Comparison of ENCODE assay signal across 21 mouse cellular contexts in genomic region chr9:101038634-101039033, GRCm38 (mm10).
"Had no signal": no experiment of that assay in that cellular context is flagged by ENCODE, and none has a peak within 500 bp of the region (broad histone marks: within the 10 kb centered on the region; RNA-seq: fewer than 3 reads in every experiment).

No protein-coding gene starts in this region.

- H3K36me3 ChIP-seq: heart, embryonic 13.5 days; heart, embryonic 15.5 days; hindbrain, embryonic 13.5 days; hindbrain, embryonic 15.5 days; kidney, embryonic 15.5 days had no signal

- H3K4me3 ChIP-seq: heart, adult 2 months; heart, embryonic 13.5 days; heart, embryonic 15.5 days; hindbrain, embryonic 13.5 days; hindbrain, embryonic 15.5 days; kidney, embryonic 15.5 days; left cerebral cortex, adult 2 months had no signal

- H3K9ac ChIP-seq: heart, embryonic 13.5 days; heart, embryonic 15.5 days; hindbrain, embryonic 13.5 days; hindbrain, embryonic 15.5 days; kidney, embryonic 15.5 days had no signal

- DNase-seq: gastrocnemius, postnatal 14 days; gastrocnemius, postnatal 36 days; heart, adult 2 months; heart, postnatal 14 days; heart, postnatal 36 days; kidney, adult 11 months; kidney, adult 2 months; kidney, adult 9 months; kidney, postnatal 10 days; kidney, postnatal 36 days; liver had no signal

- ATAC-seq: hindbrain, postnatal 0 days; intestine, embryonic 16.5 days had no signal

- H3K9me3 ChIP-seq: heart, embryonic 13.5 days; heart, embryonic 15.5 days; hindbrain, embryonic 13.5 days; hindbrain, embryonic 15.5 days; kidney, embryonic 15.5 days had no signal

- H3K27me3 ChIP-seq: heart, embryonic 13.5 days; heart, embryonic 15.5 days; hindbrain, embryonic 13.5 days; hindbrain, embryonic 15.5 days; kidney, embryonic 15.5 days had no signal

- H3K27ac ChIP-seq: heart, adult 2 months; heart, embryonic 13.5 days; heart, embryonic 15.5 days; hindbrain, embryonic 13.5 days; hindbrain, embryonic 15.5 days; hindbrain, postnatal 0 days; left cerebral cortex, adult 2 months had no signal

- H3K4me2 ChIP-seq: heart, embryonic 11.5 days; heart, embryonic 13.5 days; heart, embryonic 15.5 days; hindbrain, embryonic 13.5 days; hindbrain, embryonic 15.5 days; kidney, embryonic 15.5 days; liver, embryonic 11.5 days had no signal
